Mouse (Mus musculus): ENCODE results near the gene Lhfpl5. TPM values are rescaled to one million over a fixed set of nuclear protein-coding genes. Genes with fewer than 3 reads are reported as not detected.

Gene Lhfpl5
- not detected in 2 replicates for polyA plus RNA-seq (2012; rRNA removed)

DNA sequence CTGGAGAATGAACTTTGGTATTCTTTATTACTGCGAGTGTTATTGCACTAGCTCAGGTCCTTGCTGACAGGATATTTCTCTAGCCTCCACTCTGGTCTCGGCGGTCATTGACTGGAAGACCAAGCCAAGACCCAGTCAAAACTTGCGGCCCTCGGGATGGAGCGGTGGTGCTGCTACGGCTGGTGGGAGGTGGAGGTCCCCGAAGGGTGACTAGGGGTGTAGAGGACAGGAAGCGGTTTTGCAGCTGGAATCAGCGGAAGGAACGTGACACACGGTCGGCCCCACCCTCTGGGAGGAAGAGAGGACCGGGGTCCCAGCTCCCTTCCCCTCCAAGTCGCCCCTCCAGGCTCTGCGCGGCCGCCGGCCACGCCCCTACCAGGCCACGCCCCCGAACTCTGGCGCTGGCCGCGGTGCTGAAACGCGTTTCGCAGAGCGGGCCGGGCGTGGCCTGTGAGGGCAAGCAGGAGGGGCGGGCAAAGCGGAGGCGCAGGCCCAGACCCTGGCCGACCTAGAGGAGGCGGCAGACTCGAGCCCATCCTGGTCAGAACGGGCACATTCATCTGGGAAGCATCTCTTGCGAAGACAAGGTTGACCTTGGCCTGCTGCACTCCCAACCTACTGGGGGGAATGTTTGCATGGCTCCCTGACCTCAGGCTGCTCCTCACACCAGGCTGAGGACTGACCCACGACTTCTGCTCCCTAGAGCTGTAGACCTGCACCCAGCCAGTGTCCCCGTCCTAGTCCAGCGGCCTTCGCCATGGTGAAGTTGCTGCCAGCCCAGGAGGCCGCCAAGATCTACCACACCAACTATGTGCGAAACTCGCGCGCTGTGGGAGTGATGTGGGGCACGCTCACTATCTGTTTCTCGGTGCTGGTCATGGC is at the start of gene Lhfpl5:
Gene Lhfpl5 (plus strand): TSS at position 398 of the 882 bp plus-strand sequence.

DNA sequence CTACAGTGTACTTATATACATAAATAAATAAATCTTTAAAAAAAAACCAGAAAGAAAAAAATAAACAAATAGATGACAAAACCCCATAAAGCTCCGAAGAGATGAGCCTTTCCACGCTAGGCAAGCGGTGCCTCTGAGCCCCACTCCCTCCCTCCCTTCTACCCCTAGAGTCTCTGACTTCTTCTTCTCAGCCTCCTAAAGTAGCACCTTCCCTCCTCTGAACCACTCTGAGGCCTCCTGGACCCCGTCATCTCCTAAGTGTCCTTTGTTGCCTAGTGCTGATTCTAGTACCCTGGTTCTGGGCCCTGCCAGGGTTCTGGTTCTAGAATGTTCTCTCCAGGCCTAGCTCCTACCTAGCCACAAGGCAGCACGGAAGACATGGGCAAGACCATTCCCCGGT is 44.9 kb upstream of the Lhfpl5 start, which contains the start of gene Armc12:
Gene Armc12 (plus strand): TSS at position 301 of the 400 bp plus-strand sequence.

DNA sequence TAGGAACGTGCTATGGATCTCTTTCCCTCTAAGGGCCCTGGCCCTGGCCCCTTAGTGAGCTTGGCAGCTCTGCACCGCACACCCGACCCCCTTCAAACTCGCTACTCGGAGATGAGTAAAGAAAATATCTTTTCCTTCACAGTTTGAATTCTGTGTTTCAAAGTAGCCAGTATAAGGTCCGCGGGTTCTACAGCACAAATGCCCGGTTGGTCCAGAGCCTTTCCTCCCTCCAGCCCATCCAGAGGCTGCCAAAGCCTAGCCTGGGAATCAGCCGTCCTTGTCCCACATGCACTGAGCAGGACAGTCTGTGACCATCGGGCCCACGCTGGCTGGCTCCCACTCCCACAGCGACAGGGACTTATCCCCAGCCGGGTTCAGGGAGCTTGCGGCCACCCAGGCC is 26.3 kb upstream of the Lhfpl5 start, which contains the start of gene Clpsl2:
Gene Clpsl2 (plus strand): TSS at position 301 of the 400 bp plus-strand sequence.

DNA sequence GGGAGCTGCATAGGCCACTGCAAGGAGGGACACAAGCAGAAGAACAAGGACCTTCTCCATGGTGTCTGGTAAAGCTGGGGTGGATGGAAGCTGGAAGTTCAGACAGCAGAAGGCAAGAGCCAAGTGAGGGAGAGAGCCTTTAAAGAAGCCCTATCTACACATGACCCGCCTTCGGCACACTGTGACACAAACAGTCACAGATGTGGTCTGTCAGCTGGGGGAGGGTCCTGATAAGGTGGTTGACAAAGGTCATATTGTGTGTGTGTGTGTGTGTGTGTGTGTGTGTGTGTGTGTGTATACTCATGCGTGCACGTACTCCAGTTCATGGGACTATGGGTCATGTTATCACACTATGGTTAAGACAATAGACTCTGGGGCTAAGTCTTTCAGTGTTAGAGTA is 14.8 kb upstream of the Lhfpl5 start, which contains the start of gene Clps:
Gene Clps (minus strand): TSS at position 169 of the 400 bp plus-strand sequence.

DNA sequence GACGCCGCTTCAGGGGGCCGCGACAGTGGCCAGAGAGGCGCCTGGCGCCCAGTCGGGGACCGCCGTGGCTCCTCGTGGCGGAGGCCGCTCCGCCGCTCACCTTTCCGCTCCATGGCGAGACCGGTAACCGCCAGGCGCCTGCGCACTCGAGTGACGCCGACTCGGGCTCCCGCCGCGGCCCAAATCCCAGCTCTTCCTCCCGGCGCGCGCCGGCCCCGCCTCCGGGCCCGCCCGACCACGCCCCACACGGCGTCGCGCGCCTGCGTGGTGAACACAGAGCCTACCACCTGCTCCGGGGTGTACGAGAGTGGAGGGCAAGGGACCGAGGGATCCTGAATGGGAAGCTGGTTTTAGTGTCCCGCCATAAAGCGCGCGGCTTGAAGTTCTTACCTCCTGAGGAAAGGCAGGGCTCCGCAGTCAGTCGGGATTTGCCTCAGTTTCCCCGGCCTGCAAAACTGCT is 46.9 kb downstream of the Lhfpl5 start, which contains the start of gene Srpk1:
Gene Srpk1 (minus strand): TSS at position 410 of the 460 bp plus-strand sequence.

Other genes with a start within 250 kb of the Lhfpl5 start
- 1,580 and 2,072 TPM in 2 replicates for gene Rpl10a, start 247.2 kb upstream of the Lhfpl5 start, polyA plus RNA-seq (2012; rRNA removed)
- gene Tead3, start 224.8 kb upstream of the Lhfpl5 start, polyA plus RNA-seq (2012; rRNA removed) = 2.5 and 2.8 TPM in 2 replicates
- gene Tulp1, start 210.4 kb upstream of the Lhfpl5 start, polyA plus RNA-seq (2012; rRNA removed) = 0.06 and 0.18 TPM in 2 replicates
- 47.2 and 52.1 TPM in 2 replicates for gene Fkbp5, start 58.1 kb upstream of the Lhfpl5 start, polyA plus RNA-seq (2012; rRNA removed)
- gene Armc12, start 44.8 kb upstream of the Lhfpl5 start, polyA plus RNA-seq (2012; rRNA removed) = 0.08 and 0.12 TPM in 2 replicates
- gene Clpsl2, start 26.2 kb upstream of the Lhfpl5 start, polyA plus RNA-seq (2012; rRNA removed) = not detected in 2 replicates
- gene Clps, start 14.9 kb upstream of the Lhfpl5 start, polyA plus RNA-seq (2012; rRNA removed) = 0.42 and 11.9 TPM in 2 replicates
- gene Srpk1, start 47.1 kb downstream of the Lhfpl5 start, polyA plus RNA-seq (2012; rRNA removed) = 11.8 and 14.0 TPM in 2 replicates
- 0.60 and 0.66 TPM in 2 replicates for gene Slc26a8, start 114.6 kb downstream of the Lhfpl5 start, polyA plus RNA-seq (2012; rRNA removed)
- 41.7 and 50.1 TPM in 2 replicates for gene Mapk14, start 115.7 kb downstream of the Lhfpl5 start, polyA plus RNA-seq (2012; rRNA removed)
- gene AC170998.1, start 150.4 kb downstream of the Lhfpl5 start, polyA plus RNA-seq (2012; rRNA removed) = 0.17 and 0.30 TPM in 2 replicates
- gene Mapk13, start 193.7 kb downstream of the Lhfpl5 start, polyA plus RNA-seq (2012; rRNA removed) = 15.2 and 19.5 TPM in 2 replicates
- gene Brpf3, start 225.4 kb downstream of the Lhfpl5 start, polyA plus RNA-seq (2012; rRNA removed) = 48.5 and 53.0 TPM in 2 replicates

Data from liver, embryonic 18 days (tissue).